Mouse (Mus musculus) hindlimb bud, embryonic 11.5 days (tissue): ENCODE results near the gene Stk38l.
"Not testable (repeated sequence)": the region's sequence is repeated elsewhere in the genome, so short reads cannot be mapped to it uniquely, and the experiment has no call there.

ENCODE experiments used
- DNase-seq: peaks from one replicate; pipeline ENCODE4 v3.0.0-alpha.2; 2012; ENCODE audit warnings: low read depth, low spot score; ENCODE audit errors: extremely low spot score

Gene Stk38l

DNA sequence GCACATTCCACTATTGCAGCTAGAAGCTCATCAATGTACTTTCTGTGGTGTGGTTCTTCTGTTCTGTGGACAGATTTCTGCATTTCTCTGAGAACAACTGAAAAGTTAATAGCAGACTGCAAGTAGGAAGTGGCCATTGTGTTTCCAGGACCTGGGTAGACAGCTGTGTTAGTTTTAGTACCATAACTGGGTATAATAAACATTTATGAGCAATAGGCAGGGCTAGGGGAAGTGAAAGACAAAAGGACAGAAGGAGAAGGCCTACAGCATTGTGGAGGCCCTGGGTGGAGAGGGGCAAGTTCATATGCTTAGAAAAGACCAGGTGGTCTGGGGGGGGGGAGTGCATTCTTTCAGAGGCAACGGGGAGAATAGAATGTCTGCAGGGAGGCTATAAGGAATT, 8.8 kb downstream of the Stk38l start:
- DNase-seq = no peak

DNA sequence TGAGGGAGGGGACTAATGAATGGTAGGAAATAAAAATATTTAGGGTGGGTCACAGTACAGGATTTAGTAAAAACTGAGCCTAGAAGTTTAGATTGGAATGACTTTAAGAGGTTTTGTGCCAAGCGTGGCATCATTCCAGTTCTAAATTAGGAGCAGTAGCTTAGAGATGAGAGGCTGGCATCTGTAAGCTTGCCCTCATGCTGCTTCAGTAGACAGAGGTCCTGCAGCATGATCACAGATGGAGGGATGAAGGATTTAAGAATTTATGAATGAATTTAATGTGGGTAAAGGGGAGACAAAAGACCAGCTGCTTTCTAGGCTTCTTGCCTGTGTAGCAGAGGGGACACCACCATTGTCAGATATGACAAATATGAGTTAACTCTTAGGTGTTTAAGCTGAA, 14.1 kb downstream of the Stk38l start:
- no peak for DNase-seq

DNA sequence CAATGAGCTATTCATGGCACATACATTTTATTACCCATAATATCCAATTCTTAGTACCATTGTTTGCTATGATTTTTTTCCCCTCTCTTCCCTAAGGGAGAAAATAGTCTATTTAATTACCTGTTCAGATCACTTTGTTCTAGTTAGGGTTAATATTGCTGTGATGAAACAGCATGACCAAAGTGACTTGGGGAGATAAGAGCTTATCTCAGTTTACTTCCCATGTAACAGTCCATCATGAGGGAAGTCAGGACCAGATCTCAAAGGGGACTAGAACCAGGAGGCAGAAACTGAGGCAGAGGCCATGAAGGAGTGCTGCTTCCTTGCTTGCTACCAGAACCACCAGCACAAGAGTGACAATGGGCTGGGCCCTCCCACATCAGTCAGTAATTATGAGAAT, 15.9 kb downstream of the Stk38l start:
- DNase-seq = no peak

DNA sequence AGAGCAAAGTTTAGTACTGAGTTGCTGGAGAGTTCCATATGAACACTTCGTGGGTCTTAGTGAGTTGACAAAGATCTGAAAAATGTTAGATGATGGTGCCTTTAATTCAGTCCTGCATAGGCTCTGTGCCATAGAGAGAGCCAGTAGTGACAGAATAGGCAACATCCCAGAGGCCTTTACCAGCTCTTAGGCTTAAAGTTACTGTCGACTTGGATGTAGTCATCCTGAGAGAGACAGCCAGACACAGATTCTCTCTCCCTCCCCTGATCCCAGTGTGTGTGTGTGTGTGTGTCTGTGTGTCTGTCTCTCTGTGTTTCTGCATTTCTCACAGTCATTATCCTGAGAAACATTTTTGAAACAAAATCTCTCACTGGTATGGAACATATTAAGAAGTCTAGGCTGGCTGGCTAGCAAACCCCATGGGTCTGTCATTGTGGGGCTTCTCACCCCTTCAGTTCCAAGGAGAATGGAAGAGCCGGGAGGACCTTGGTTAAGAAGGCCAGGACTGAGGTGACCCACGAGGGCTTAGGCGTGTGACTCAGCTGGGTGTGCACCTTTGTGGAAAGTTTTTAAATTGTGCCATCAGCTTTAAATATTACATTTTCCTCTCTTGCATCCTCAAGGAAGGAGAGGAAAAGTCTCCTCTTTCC, 17.3 kb downstream of the Stk38l start:
- no peak for DNase-seq

DNA sequence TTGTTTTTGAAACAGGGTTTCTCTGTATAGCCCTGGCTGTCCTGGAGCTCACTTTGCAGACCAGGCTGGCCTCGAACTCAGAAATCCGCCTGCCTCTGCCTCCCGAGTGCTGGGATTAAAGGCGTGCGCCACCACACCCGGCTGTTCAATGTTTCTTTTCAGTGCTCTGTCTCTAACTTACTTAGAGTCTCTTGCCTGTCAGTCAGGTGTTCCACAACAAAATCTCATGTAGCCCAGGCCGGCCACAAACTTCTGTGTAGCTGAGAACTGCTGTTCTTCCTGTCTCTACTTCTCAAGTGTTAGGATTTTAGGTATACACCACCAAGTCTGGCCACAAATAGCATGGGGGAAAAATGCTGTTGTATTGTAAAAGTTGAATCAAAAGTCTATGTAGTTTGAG, 19.5 kb downstream of the Stk38l start:
- DNase-seq = not testable (repeated sequence)

DNA sequence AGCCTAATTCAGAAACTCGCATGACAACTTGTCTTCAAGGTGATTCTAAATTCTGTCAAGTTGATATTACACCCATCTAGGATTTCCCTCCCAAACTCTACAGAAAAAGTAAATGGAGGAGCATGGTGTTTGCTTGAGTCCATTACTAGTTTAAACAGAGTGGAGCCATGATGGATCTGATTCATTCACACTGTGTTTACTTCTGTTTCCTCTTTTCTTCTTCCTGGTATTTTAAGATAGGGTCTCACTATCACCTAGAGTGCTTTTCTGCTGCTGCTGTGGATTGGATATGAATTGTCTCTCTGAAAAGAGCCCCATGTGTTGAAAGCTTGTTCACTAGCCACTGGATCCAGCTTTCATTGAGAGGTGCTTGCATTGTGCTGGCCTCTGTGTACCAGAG, 20.4 kb downstream of the Stk38l start:
- no peak for DNase-seq

DNA sequence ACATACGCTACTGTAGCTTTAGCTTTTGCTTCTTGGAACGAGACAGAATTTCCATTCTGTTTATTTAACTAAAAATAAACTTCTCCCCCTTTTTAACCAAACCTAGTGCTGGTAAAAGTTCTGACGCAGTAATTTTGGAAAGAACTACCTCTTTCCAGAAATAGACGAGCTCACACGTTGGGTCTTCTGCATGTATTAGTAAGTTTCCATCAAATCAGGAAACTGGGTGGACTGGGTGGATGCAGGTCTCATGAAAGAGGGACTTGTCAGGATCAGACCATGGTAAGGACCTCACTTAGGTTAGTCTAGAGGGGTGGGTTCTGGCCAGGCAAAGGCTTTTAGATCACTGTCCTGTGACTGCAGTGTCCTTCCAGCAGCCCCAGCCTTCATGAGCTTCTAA, 21.8 kb downstream of the Stk38l start:
- DNase-seq = no peak

DNA sequence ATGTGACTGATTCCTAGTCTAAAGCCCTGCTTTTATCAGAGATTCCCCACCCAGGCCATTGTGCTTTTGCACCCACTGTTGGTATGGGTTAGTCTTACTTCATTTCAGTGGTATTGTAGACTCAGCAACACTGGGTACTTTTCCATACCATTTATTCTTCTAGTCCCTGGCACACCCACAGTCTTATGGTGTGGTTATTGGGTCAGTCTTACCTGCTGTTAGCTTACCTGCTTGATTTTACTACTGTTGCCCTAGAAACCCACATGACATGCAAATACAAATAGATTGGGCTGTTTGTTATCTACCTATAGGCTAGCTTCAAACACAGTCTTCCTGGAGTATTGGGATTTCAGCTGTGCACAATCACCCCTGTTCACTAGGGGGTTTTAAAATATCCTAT, 22.3 kb downstream of the Stk38l start:
- no peak for DNase-seq

DNA sequence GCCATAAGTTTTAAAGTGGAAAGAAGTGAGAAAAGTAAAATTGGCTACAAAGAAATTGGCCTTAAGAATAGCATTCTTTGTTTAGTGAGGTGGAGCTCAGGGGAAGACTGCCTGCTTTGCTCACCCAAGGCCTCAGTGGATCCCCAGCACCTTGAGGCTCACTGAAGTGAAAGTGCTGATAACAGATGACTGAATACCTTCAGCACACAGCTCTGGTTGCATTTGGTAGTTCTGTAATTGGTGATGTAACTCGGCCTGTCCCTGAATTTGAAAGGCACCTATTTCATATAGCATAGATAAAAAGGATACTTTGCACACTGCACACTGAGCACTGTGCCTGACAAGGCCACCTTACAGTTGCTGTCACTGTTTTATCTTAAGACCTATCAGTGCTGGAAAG, 23.5 kb downstream of the Stk38l start:
- DNase-seq = no peak

DNA sequence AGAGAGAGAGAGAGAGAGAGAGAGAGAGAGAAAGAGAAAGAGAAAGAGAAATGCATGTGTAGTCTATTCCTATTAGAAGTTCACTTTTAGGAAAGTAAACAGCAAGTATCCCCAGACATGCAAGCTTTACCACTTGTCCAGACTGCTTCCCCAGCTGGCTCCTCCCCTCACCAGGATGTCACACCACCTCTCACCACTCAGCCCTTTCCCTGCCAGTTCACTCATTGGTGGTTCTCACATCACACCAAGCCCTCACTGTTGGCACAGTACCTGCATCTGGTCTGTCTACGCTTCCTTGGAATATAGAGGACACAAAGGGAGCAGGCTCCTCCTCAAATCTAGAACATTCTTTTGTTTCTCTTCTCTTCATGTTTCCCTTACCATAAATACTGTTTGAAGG, 26.9 kb downstream of the Stk38l start:
- no peak for DNase-seq

DNA sequence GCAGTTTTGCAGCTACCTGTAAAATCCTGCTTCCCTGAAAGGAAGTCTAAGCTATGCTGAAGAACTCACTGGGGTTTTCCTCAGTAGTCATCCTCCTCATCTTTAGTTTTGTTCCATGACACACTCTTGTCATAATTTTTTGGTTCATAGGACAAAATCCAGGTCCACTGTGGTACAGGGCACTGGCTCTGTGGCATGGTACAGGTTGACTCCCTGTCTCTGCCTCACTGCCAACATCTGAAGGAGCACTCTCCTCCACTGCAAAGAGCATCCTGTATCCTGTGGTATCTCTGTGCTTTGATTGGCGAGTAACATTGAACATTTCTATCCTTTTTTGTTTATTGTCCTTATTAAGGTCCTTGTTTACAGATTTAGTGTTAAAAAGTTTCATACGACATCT, 27.4 kb downstream of the Stk38l start:
- no peak for DNase-seq

DNA sequence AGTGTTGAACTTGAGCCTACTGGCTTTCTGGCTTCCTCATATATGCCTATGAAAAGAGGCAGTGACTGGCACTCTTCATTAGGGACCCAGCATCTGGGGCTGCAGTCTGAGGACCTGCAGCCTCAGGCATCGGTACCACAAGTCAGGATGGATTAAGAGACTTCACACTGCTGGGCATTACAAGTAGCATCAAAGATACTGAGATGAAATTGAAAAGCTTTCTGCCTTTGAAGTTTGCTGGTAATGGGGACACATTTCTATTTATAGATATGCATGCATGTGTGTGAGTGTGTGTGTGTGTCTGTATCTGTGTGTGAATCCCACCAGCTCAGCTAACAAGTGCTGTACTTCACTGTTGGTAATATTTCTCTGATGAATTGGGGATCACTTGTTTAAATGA, 27.8 kb downstream of the Stk38l start:
- DNase-seq = no peak

DNA sequence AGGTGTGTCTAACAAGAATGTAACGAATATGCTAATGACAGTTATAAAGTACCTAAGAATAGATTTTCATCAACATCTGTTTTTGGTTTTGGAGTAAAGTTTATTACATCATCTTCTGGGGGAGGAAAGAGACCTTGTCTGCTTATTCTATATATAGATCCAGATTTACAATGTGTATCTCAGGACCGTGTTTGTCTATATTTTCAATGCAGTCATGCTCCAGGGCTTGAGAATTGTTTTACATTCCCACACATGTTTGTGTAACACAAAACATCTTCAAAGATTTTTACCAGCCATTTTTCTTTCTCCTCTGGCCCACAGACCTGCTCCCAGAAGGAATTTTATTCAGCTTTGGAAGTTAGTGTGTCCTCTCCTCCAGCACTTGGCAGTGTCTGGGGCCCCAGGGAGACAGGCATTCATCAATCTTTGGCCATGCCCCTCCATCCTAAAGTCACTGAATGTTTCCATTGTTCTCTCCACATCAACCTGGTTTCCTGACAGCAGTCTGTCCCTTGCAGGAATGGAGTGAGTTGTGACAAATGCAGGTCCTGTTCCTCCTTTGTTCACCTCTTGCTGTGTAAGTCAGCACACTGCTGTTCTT, 28.9 kb downstream of the Stk38l start:
- DNase-seq = no peak

DNA sequence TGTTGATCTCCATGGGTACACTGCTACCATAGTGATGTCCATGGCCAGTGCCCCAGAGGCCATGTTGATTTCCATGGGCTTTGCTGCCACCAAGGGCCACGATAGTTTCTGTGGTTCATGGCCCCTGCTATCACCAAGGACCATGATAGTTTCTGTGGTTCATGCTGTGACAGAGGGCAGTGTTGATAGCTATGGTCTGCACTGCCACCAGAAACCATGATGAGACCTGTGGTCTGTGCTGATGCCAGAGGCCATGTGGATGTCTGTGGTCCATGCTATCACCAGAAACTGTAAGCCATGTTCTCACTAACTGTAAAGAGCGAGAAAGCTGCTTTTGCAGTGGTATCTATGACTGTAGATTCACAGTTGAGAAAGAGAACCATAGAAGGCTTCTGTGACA, 30.3 kb downstream of the Stk38l start:
- DNase-seq = no peak

DNA sequence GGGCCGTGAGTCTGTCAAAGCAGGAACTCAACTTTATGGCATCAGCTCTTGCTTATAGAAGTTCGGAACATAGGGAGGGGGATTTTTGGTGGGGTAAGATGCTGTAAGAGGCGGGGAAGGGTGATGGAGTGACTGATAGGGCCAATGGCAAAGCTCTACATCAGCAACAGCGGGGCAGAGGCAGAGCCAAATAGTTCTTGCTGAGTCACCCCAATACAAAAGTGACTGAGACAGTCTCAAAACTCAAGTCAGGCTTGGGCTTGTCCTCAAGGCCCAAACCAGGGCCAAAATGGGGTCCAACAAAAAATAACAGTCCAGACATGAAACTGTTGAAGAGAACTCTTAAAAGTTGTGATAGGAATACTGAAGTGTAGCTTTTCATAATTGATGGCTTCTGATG, 30.9 kb downstream of the Stk38l start:
- no peak for DNase-seq

DNA sequence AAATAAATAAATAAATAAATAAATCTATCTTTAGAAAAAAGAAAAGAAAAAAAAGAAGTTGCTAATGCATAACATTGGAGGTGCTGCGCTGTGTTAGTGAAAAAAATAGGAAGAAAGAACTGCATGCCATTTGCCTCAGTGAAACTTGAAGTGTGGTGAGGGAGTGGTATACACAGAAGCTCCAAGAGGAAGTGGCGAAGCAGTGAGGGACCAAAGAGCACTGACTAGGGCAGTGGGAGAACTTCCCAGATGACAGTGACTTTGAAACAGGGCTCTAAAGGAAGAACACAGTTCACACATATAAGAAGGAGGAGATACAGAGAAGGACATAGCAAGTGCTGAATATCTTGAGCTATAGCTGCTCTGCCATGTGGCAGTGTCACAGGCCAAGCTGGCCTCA, 34.2 kb downstream of the Stk38l start:
- DNase-seq = no peak

DNA sequence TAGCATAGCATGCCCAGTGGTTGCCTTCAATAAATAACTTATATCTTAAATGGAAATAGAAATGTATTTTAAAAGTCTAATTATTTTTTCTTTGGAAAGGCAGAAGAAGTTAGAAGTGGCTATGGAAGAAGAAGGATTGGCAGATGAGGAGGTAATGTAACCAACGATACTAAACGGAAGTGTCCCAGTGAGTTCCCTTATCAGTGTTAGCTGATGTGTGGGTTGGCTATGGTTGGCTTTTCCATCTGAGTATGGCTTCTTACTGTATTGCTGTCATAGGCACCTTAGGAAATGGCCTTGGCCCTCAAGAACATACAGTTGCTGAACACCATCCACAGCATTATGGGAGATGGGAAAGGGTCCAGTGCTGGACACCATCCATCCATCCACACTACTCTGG, 35.2 kb downstream of the Stk38l start:
- DNase-seq = no peak

DNA sequence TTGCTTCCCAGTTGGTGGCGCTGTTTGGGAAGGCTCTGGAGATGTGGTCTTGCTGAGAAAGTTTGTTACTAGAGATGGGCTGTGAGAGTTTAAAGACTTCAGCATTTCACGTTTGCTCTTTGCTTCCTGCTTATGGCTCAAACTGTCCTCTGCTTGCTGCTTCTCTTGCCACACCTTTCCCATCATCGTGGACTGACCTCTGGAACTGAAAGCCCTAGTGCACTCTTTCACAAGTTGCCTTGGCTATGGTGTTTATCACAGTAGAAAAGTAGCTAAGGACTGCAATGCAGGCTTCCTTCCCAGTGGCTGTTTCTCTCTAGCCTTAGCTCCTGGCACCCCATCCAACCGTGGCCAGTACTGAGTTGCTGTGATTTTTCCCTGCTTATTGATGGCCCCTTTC, 35.9 kb downstream of the Stk38l start:
- no peak for DNase-seq

DNA sequence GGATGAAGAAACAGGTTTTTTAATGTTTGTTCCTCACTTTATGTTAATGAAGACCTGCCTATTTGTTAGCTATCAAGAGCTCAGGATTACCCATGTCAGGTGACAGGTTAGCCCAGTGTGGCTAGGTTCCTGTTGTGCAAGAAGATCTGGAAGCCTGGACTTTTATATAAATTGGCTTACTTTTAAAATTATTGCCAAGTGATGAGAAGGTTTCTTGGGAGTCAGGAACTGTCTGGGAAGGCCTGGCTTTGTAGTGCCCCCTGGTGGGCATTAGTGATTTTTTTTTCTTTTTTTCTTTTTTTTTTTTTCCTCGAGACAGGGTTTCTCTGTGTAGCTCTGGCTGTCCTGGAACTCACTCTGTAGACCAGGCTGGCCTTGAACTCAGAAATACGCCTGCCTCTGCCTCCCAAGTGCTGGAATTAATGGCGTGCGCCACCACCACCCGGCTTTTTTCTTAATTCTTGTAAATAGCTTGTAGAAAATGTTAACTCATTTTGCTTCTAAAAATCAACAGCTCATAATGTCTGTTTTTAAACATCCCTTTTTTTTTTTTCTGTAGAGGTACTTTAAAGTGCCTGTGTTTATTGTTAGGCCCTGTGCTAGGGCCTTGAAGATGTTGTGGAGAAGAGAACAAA, 37.6 kb downstream of the Stk38l start:
- peak; percentile 31 for DNase-seq

DNA sequence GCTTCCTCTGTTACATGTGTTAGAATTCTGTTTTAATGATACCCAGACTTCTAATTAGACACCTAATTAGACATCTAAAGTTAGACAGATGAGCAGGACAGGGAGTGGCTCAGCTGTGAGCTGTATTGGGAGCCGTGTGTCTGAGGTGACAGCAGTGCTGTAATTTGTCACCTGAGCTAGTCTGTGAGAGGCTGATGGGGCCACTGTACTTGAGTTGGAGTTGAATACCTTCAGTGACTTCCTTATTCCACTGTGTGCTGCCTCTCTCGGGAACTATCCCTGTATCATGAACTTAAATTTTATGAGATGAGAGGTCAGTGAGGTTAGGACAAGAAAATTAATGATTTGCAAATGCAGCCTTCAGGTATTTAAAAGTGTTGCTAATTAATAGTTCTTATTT, 39.8 kb downstream of the Stk38l start:
- DNase-seq = no peak

DNA sequence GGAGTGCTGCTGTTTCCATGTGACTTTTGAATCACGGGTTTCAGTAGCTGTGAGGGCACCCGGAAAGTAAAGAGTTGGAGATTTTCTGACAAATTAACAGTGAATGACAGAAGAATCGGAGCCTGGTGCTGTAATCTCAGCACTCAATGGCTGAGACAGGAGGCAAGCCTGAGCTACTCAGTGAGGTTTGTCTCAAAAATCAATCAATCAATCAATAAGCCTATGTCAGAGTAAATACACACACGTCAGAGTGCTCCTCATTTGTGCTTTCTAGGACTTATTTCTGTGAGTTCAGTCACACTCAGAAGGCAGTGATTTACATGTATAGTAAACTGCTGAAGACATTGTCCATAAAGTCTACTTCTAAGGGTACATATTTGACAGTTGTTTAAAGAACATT, 40.5 kb downstream of the Stk38l start:
- DNase-seq = no peak

DNA sequence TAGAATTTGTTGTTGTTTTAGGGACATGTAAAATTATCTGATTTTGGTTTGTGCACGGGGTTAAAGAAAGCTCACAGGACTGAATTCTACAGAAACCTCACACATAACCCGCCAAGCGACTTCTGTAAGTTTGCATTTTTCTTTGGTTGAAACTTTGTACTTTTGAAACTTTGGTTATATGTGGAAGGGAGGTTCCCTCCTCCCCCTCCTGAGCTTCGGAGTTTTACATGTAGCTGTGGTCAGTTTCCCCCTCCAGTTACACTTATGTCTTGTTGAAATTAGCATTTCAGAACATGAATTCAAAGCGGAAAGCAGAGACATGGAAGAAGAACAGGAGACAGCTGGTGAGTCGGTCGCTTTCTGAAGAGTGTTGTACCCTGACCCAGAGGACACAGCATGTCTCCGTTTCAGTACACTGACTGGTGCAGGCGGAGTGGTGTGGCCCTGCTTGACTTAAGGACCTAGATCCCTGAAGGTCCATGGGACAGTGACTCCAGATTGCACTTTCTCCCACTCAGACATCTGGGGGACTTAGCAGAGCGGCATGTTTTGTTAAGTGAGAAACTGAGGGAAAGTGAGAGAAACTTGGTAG, 44.1 kb downstream of the Stk38l start:
- DNase-seq = no peak
